Mouse (Mus musculus): ENCODE results near the gene Oaz2. TPM values are rescaled to one million over a fixed set of nuclear protein-coding genes. Genes with fewer than 3 reads are reported as not detected.

Oaz2 gene
- polyA plus RNA-seq, 3 experiments from 2014 or later = 26.3 to 30.5 (median 26.9) TPM

GRCm38 (mm10) chr9:65695646-65696045 is 27.8 kb downstream of the Oaz2 start:
- no peak for ATAC-seq

- ATAC-seq = no peak
Measured at GRCm38 (mm10) chr9:65696337-65696736, 28.5 kb downstream of the Oaz2 start.

GRCm38 (mm10) chr9:65697356-65697755 is 29.6 kb downstream of the Oaz2 start:
- no peak for ATAC-seq

- no peak for ATAC-seq
Measured at GRCm38 (mm10) chr9:65697992-65698391, 30.2 kb downstream of the Oaz2 start.

- ATAC-seq = no peak
Measured at GRCm38 (mm10) chr9:65700504-65700903, 32.7 kb downstream of the Oaz2 start.

- ATAC-seq = no peak
Measured at GRCm38 (mm10) chr9:65702286-65702685, 34.5 kb downstream of the Oaz2 start.

- no peak for ATAC-seq
Measured at GRCm38 (mm10) chr9:65703241-65703640, 35.4 kb downstream of the Oaz2 start.

GRCm38 (mm10) chr9:65703926-65704595 is 36.3 kb downstream of the Oaz2 start:
- ATAC-seq = no peak

- no peak for ATAC-seq
Measured at GRCm38 (mm10) chr9:65718195-65718594, 50.4 kb downstream of the Oaz2 start.

- ATAC-seq = no peak
Measured at GRCm38 (mm10) chr9:65721161-65721566, 53.4 kb downstream of the Oaz2 start.

GRCm38 (mm10) chr9:65724471-65725290 is 56.9 kb downstream of the Oaz2 start:
- ATAC-seq = no peak

- no peak for ATAC-seq
Measured at GRCm38 (mm10) chr9:65725291-65725622, 57.5 kb downstream of the Oaz2 start.

GRCm38 (mm10) chr9:65726431-65726830 is 58.6 kb downstream of the Oaz2 start:
- no peak for ATAC-seq

GRCm38 (mm10) chr9:65727491-65727890 is 59.7 kb downstream of the Oaz2 start:
- no peak for ATAC-seq

GRCm38 (mm10) chr9:65728588-65728987 is 60.8 kb downstream of the Oaz2 start:
- no peak for ATAC-seq

- ATAC-seq = no peak
Measured at GRCm38 (mm10) chr9:65734931-65735330, 67.1 kb downstream of the Oaz2 start.

Other genes starting within 250 kb of the Oaz2 start
- gene Slc51b, start 245.0 kb upstream of the Oaz2 start, polyA plus RNA-seq (2017; shearing (Covaris generic)) = not detected
- 10 to 100 TPM; 20.3 to 25.1 (median 21.8) TPM for gene Mtfmt, start 232.2 kb upstream of the Oaz2 start, polyA plus RNA-seq (2017; shearing (Covaris generic))
- 10 to 100 TPM; 37.2 to 83.3 (median 81.4) TPM for gene Spg21, start 207.1 kb upstream of the Oaz2 start, polyA plus RNA-seq (2017; shearing (Covaris generic))
- gene Ankdd1a, start 147.8 kb upstream of the Oaz2 start, polyA plus RNA-seq (2017; shearing (Covaris generic)) = not detected
- gene Plekho2, start 88.0 kb upstream of the Oaz2 start, polyA plus RNA-seq (2017; shearing (Covaris generic)) = 10 to 100 TPM; 44.8 to 84.9 (median 55.9) TPM
- 1 to 10 TPM in 2 of 3 experiments, under 1 TPM in 1; 0.32 to 7.4 (median 1.1) TPM for gene Pif1, start 80.8 kb upstream of the Oaz2 start, polyA plus RNA-seq (2017; shearing (Covaris generic))
- 1 to 10 TPM in 1 of 3 experiments, not detected in 2; 1.0 TPM for gene Rbpms2, start 38.4 kb upstream of the Oaz2 start, polyA plus RNA-seq (2017; shearing (Covaris generic))
- 1 to 10 TPM; 2.3 to 4.2 (median 2.9) TPM for gene Zfp609, start 159.6 kb downstream of the Oaz2 start, polyA plus RNA-seq (2017; shearing (Covaris generic))
- 100 to 1,000 TPM in 1 of 3 experiments, 10 to 100 TPM in 2; 17.1 to 222 (median 21.6) TPM for gene Pclaf, start 222.2 kb downstream of the Oaz2 start, polyA plus RNA-seq (2017; shearing (Covaris generic))
- 10 to 100 TPM; 32.3 to 39.8 (median 35.4) TPM for gene Trip4, start 240.8 kb downstream of the Oaz2 start, polyA plus RNA-seq (2017; shearing (Covaris generic))
- 10 to 100 TPM; 34.6 to 59.6 (median 43.4) TPM for gene Csnk1g1, start 240.9 kb downstream of the Oaz2 start, polyA plus RNA-seq (2017; shearing (Covaris generic))

Data from inflammation-experienced regulatory T-cells, adult 6 months (primary cell).